Mouse (Mus musculus) cerebellum, adult 2 months (tissue): Measurements from ENCODE around the gene Tmem63b.

Experiments used
- CTCF ChIP-seq: fragments of 200-500 bp; IDR thresholded peaks from 2 replicates; pipeline ENCODE4 v1.5.1; 2011; ENCODE audit warnings: low read depth, mild to moderate bottlenecking, control low read depth, low read length, moderate library complexity, borderline replicate concordance; ENCODE audit not compliant: insufficient read depth
- POLR2A ChIP-seq: fragments of 200-500 bp; IDR thresholded peaks from 2 replicates; pipeline ENCODE4 v1.6.1; 2011; ENCODE audit warnings: low read length, control low read depth, borderline replicate concordance; ENCODE audit not compliant: insufficient read depth

- TF ChIP-seq POLR2A (no peak), CTCF (no peak)
These were observed 10.3 kb upstream of the Tmem63b start for GRCm38 (mm10) chr17:45696981-45697380.
